8 mouse cellular contexts compared by ENCODE assay signal in genomic region chr19:10456752-10457483, GRCm38 (mm10). TPM values are rescaled to one million over a fixed set of nuclear protein-coding genes. Genes with fewer than 3 reads are reported as not detected.
DNase-seq lines count a peak whose midpoint lies in the region; ATAC-seq lines count a peak whose summit lies in the region.

Lrrc10b (minus strand) TSS chr19:10457473.

- H3K4me3 ChIP-seq in intestine, embryonic 16.5 days (ENCODE audit: low read length), result peak within 1 kb of the TSS; percentile 55
- peak within 1 kb of the TSS; percentile 36 for H3K4me3 ChIP-seq in limb, embryonic 11.5 days (ENCODE audit: low read depth, low read length)
- peak within 1 kb of the TSS; percentile 48 for H3K4me3 ChIP-seq in midbrain, embryonic 14.5 days (replicated peaks; ENCODE audit: low read depth, low read length)

- peak within 1 kb of the TSS; percentile 41; the same call in 1 of the 2 replicates for H3K27ac ChIP-seq in intestine, embryonic 16.5 days (ENCODE audit: low read length)
- no peak within 1 kb of the TSS for H3K27ac ChIP-seq in limb, embryonic 11.5 days (replicated peaks; ENCODE audit: low read depth, low read length)
- H3K27ac ChIP-seq in midbrain, embryonic 14.5 days (replicated peaks; ENCODE audit: low read depth, low read length), result peak within 1 kb of the TSS; percentile 57

- H3K9ac ChIP-seq in intestine, embryonic 16.5 days (ENCODE audit: low read depth, low read length), result peak within 1 kb of the TSS; percentile 63
- peak within 1 kb of the TSS; percentile 34; the same call in 1 of the 2 replicates for H3K9ac ChIP-seq in limb, embryonic 11.5 days (ENCODE audit: low read length)
- peak within 1 kb of the TSS; percentile 47 for H3K9ac ChIP-seq in midbrain, embryonic 14.5 days (replicated peaks; ENCODE audit: low read length)

- H3K4me1 ChIP-seq in intestine, embryonic 16.5 days (ENCODE audit: control insufficient read depth, insufficient read depth, low read length), result peaks cover 18% of the 10 kb centered on the region
- no peaks in the 10 kb centered on the region; the same call in 1 of the 2 replicates for H3K4me1 ChIP-seq in limb, embryonic 11.5 days (ENCODE audit: control insufficient read depth, insufficient read depth, low read length)
- H3K4me1 ChIP-seq in midbrain, embryonic 14.5 days (ENCODE audit: control insufficient read depth, insufficient read depth, low read length), result peaks cover 15% of the 10 kb centered on the region

- peak within 1 kb of the TSS; percentile 95 for H3K4me2 ChIP-seq in intestine, embryonic 16.5 days (ENCODE audit: low read depth, low read length)
- H3K4me2 ChIP-seq in limb, embryonic 11.5 days (ENCODE audit: low read depth, severe bottlenecking), result peak within 1 kb of the TSS; percentile 89
- peak within 1 kb of the TSS; percentile 89 for H3K4me2 ChIP-seq in midbrain, embryonic 14.5 days (ENCODE audit: low read length)

- H3K9me3 ChIP-seq in intestine, embryonic 16.5 days (ENCODE audit: control insufficient read depth, low read length), result no peaks in the 10 kb centered on the region
- H3K9me3 ChIP-seq in limb, embryonic 11.5 days (ENCODE audit: control insufficient read depth, low read length), result no peaks in the 10 kb centered on the region
- no peaks in the 10 kb centered on the region for H3K9me3 ChIP-seq in midbrain, embryonic 14.5 days (ENCODE audit: control insufficient read depth, low read length)

- no peaks in the 10 kb centered on the region for H3K36me3 ChIP-seq in intestine, embryonic 16.5 days (ENCODE audit: control insufficient read depth, insufficient read depth, low read length)
- H3K36me3 ChIP-seq in limb, embryonic 11.5 days (ENCODE audit: control insufficient read depth, insufficient read depth, low read length), result no peaks in the 10 kb centered on the region
- no peaks in the 10 kb centered on the region for H3K36me3 ChIP-seq in midbrain, embryonic 14.5 days (ENCODE audit: control insufficient read depth, insufficient read depth, low read length)

- DNase-seq in CD4-positive helper T cell, adult 2 months (ENCODE audit: low read depth, low spot score), result peak; percentile 53
- peak; percentile 60 for DNase-seq in adrenal gland, postnatal 25 days
- peak; percentile 76 for DNase-seq in limb, embryonic 11.5 days (ENCODE audit: low spot score)
- DNase-seq in midbrain, embryonic 14.5 days, result peak; percentile 91
- peak; percentile 14 to 30 for DNase-seq in spleen, postnatal 36 days (ENCODE audit: low spot score in 2 of 2)

- WGBS in intestine, embryonic 16.5 days, result under 1% methylated on average over 84 of the region's 96 CpGs
- under 1% methylated on average over 84 of the region's 96 CpGs for WGBS in limb, embryonic 11.5 days
- under 1% methylated on average over 88 of the region's 96 CpGs for WGBS in midbrain, embryonic 14.5 days

- peak; percentile 47 for ATAC-seq in frontal cortex, adult (ENCODE audit: low TSS enrichment)
- ATAC-seq in intestine, embryonic 16.5 days, result peak; percentile 72
- peak; percentile 8 for ATAC-seq in limb, embryonic 11.5 days (ENCODE audit: insufficient number of reproducible peaks, low FRiP score, low TSS enrichment, low read depth)
- ATAC-seq in midbrain, embryonic 14.5 days (ENCODE audit: low FRiP score, low TSS enrichment), result peak; percentile 67
- ATAC-seq in cerebellum, adult (ENCODE audit: insufficient number of reproducible peaks, low FRiP score, low TSS enrichment), result no peak

- peaks cover 58% of the 10 kb centered on the region for H3K27me3 ChIP-seq in intestine, embryonic 16.5 days (replicated peaks; ENCODE audit: control insufficient read depth, insufficient read depth, low read length)
- peaks cover 63% of the 10 kb centered on the region for H3K27me3 ChIP-seq in limb, embryonic 11.5 days (ENCODE audit: control insufficient read depth, insufficient read depth, low read length)
- peaks cover 40% of the 10 kb centered on the region for H3K27me3 ChIP-seq in midbrain, embryonic 14.5 days (ENCODE audit: control insufficient read depth, insufficient read depth, low read length)

RNA-seq across cellular contexts. Expression of gene Lrrc10b, which starts in this region (rescaled TPM):
- 2.2 and 2.5 TPM in 2 replicates for total RNA-seq in adrenal gland, postnatal 25 days (2021)
- polyA plus RNA-seq in intestine, embryonic 16.5 days (2015; fragmentation: Nextera tagmentation; extraction: Ambion mirVana), result 0.18 and 0.55 TPM in 2 replicates
- polyA plus RNA-seq in limb, embryonic 11.5 days (2014; fragmentation: Nextera tagmentation; extraction: Ambion mirVana), result 0.09 TPM in 1 of 2 replicates, not detected in the other
- 0.91 and 1.1 TPM in 2 replicates for polyA plus RNA-seq in midbrain, embryonic 14.5 days (2014; fragmentation: Nextera tagmentation; extraction: Ambion mirVana)

Comparison
In these comparisons a context has a peak if more than half of its experiments do, and no peak if none do; other contexts are left out.
1. Peak in ATAC-seq, H3K4me3 ChIP-seq, H3K27ac ChIP-seq, H3K9ac ChIP-seq and H3K4me2 ChIP-seq in intestine, embryonic 16.5 days; RNA of the gene not detected or under 1 TPM.
2. Peak in DNase-seq, ATAC-seq, H3K4me3 ChIP-seq, H3K9ac ChIP-seq and H3K4me2 ChIP-seq in limb, embryonic 11.5 days; RNA of the gene not detected or under 1 TPM.
3. DNase-seq: peak in every context shown above with its lines; median percentile 91 in midbrain, embryonic 14.5 days; 76 in limb, embryonic 11.5 days; 60 in adrenal gland, postnatal 25 days; 53 in CD4-positive helper T cell, adult 2 months; 22 in spleen, postnatal 36 days.